13 mouse cellular contexts compared by ENCODE assay signal in the genomic region with DNA sequence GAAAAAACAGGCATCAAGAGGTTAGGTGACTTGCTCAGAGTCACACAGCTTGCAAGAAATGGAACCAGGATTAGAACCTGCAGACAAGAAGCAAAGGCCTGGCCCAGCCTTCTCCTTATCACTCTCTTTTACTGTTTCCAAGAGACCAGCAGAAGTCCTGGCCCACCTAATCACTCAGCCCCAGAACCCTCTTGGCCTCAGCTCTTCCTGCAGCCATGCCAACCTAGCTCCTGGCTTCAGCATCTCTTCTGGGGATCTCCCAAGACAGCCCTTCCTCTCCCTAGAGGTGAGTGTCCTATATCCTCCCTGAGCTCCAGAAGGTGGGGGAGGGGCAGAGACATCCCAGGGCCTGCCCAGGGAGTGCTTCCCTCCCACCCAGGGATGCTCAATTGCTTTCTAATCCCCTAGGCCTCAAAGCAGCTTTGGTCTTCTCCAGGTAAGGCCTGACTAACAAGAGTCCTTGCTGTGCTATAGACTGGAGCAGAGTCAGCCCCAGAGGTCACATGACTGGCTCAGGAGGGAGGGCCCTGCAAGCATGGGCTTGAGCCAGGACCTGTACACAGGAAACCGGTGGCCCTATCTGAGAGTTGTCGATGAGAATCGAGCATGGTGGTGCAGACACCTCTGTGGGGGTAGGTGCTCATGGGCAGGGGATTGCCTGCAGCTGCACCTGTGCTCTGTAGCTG. TPM values are rescaled to one million over a fixed set of nuclear protein-coding genes. Genes with fewer than 3 reads are reported as not detected.
DNase-seq lines count a peak whose midpoint lies in the region; ATAC-seq and TF ChIP-seq lines count a peak whose summit lies in the region.
"Had no signal": no experiment of that assay in that cellular context is flagged by ENCODE, and none has a peak within 500 bp of the region (broad histone marks: within the 10 kb centered on the region; RNA-seq: fewer than 3 reads in every experiment).

No protein-coding gene starts in this region.

- no peak for DNase-seq in kidney, adult 9 months
- DNase-seq in R1 (ENCODE audit: low read depth, low spot score): peak; percentile 68
- no peak for DNase-seq in forebrain, postnatal 0 days
- DNase-seq in left cerebral cortex, adult 8-10 months (ENCODE audit: low spot score in 2 of 2): no peak
- DNase-seq: heart, postnatal 10 days; kidney, adult 11 months; lung, postnatal 10 days; right cerebral cortex, postnatal 4 days had no signal

- no peak for TF ChIP-seq CTCF in forebrain, postnatal 0 days (IDR thresholded peaks at IDR 0.05; ENCODE audit: low read depth)

- no peaks in the 10 kb centered on the region for H3K36me3 ChIP-seq in kidney, embryonic 15.5 days
- H3K36me3 ChIP-seq in liver, embryonic 12.5 days: no peaks in the 10 kb centered on the region
- H3K36me3 ChIP-seq in stomach, embryonic 16.5 days (ENCODE audit: control insufficient read depth, insufficient read depth, low read length): no peaks in the 10 kb centered on the region
- no peaks in the 10 kb centered on the region for H3K36me3 ChIP-seq in forebrain, postnatal 0 days (ENCODE audit: insufficient read depth)
- H3K36me3 ChIP-seq: G1E; limb, embryonic 10.5 days had no signal

- no peak overlapping the region for H3K9ac ChIP-seq in kidney, embryonic 15.5 days
- H3K9ac ChIP-seq in liver, embryonic 12.5 days: peak overlapping the region; percentile 40; the same call in 1 of the 2 replicates
- H3K9ac ChIP-seq in stomach, embryonic 16.5 days (ENCODE audit: low read length): no peak overlapping the region
- H3K9ac ChIP-seq in forebrain, postnatal 0 days: no peak overlapping the region

- H3K4me2 ChIP-seq in kidney, embryonic 15.5 days: no peak overlapping the region
- H3K4me2 ChIP-seq in liver, embryonic 12.5 days: peak overlapping the region; percentile 55
- H3K4me2 ChIP-seq in stomach, embryonic 16.5 days (ENCODE audit: low read depth, low read length): no peak overlapping the region
- H3K4me2 ChIP-seq in forebrain, postnatal 0 days (ENCODE audit: low read depth): no peak overlapping the region

- H3K27me3 ChIP-seq in kidney, embryonic 15.5 days: peaks cover 4% of the 10 kb centered on the region; the same call in 1 of the 2 replicates
- no peaks in the 10 kb centered on the region for H3K27me3 ChIP-seq in liver, embryonic 12.5 days (replicated peaks)
- no peaks in the 10 kb centered on the region for H3K27me3 ChIP-seq in stomach, embryonic 16.5 days (ENCODE audit: control insufficient read depth, insufficient read depth, low read length)
- no peaks in the 10 kb centered on the region for H3K27me3 ChIP-seq in forebrain, postnatal 0 days (ENCODE audit: insufficient read depth, low read length)

- 0 out of 2 replicates have a peak, but pooled peaks have one; percentile 38 for ATAC-seq in kidney, embryonic 15.5 days (replicated peaks; ENCODE audit: low FRiP score)
- ATAC-seq in liver, embryonic 12.5 days: peak; percentile 70
- ATAC-seq in stomach, embryonic 16.5 days (ENCODE audit: insufficient read depth, low FRiP score): peak; percentile 66
- no peak for ATAC-seq in forebrain, postnatal 0 days

- H3K9me3 ChIP-seq in kidney, embryonic 15.5 days (replicated peaks): no peaks in the 10 kb centered on the region
- no peaks in the 10 kb centered on the region for H3K9me3 ChIP-seq in liver, embryonic 12.5 days (replicated peaks)
- no peaks in the 10 kb centered on the region for H3K9me3 ChIP-seq in stomach, embryonic 16.5 days (replicated peaks; ENCODE audit: control insufficient read depth, low read length)
- no peaks in the 10 kb centered on the region for H3K9me3 ChIP-seq in forebrain, postnatal 0 days (ENCODE audit: low read length)
- H3K9me3 ChIP-seq: G1E; limb, embryonic 10.5 days had no signal

- no peak overlapping the region for H3K4me3 ChIP-seq in kidney, embryonic 15.5 days (replicated peaks)
- H3K4me3 ChIP-seq in liver, embryonic 12.5 days: peak overlapping the region; percentile 8
- no peak overlapping the region for H3K4me3 ChIP-seq in stomach, embryonic 16.5 days (replicated peaks; ENCODE audit: low read length)
- no peak overlapping the region for H3K4me3 ChIP-seq in forebrain, postnatal 0 days (ENCODE audit: low read depth, low read length)
- H3K4me3 ChIP-seq: limb, embryonic 10.5 days had no signal

- WGBS in kidney, embryonic 15.5 days: 38% methylated on average over 3 of the region's 3 CpGs
- WGBS in liver, embryonic 12.5 days (ENCODE audit: insufficient replicate concordance): 4% methylated on average over 3 of the region's 3 CpGs
- 15% methylated on average over 3 of the region's 3 CpGs for WGBS in stomach, embryonic 16.5 days
- 23% methylated on average over 3 of the region's 3 CpGs for WGBS in forebrain, postnatal 0 days

- peaks cover 9% of the 10 kb centered on the region for H3K4me1 ChIP-seq in kidney, embryonic 15.5 days
- peaks cover 90% of the 10 kb centered on the region for H3K4me1 ChIP-seq in liver, embryonic 12.5 days
- no peaks in the 10 kb centered on the region for H3K4me1 ChIP-seq in stomach, embryonic 16.5 days (ENCODE audit: control insufficient read depth, insufficient read depth, low read length)
- no peaks in the 10 kb centered on the region for H3K4me1 ChIP-seq in forebrain, postnatal 0 days (ENCODE audit: insufficient read depth)

- H3K27ac ChIP-seq in kidney, embryonic 15.5 days: no peak overlapping the region
- peak overlapping the region; percentile 83 for H3K27ac ChIP-seq in liver, embryonic 12.5 days
- no peak overlapping the region for H3K27ac ChIP-seq in stomach, embryonic 16.5 days (ENCODE audit: low read length)
- H3K27ac ChIP-seq in forebrain, postnatal 0 days (ENCODE audit: low read depth, low read length): no peak overlapping the region
- H3K27ac ChIP-seq: limb, embryonic 10.5 days had no signal

RNA-seq across cellular contexts. Expression of a gene that starts 15.0 kb away (rescaled TPM):
- 9.5 and 10.8 TPM in 2 replicates for polyA plus RNA-seq in kidney, embryonic 15.5 days (2015; fragmentation: Nextera tagmentation; extraction: Ambion mirVana)
- 3.9 and 4.4 TPM in 2 replicates for polyA plus RNA-seq in liver, embryonic 12.5 days (2016; fragmentation: Nextera tagmentation; extraction: Ambion mirVana)
- 7.6 and 8.3 TPM in 2 replicates for polyA plus RNA-seq in stomach, embryonic 16.5 days (2015; fragmentation: Nextera tagmentation; extraction: Ambion mirVana)
- 73.2 and 103 TPM in 2 replicates for total RNA-seq in forebrain, postnatal 0 days (2014; rRNA removed)
- 14.9 and 21.8 TPM in 2 replicates for polyA plus RNA-seq in forebrain, postnatal 0 days (2015; fragmentation: Nextera tagmentation; extraction: Ambion mirVana)
- 100 to 1,000 TPM; 334 to 403 (median 359) TPM for total RNA-seq in left cerebral cortex, adult 8-10 months (2022)
